Mouse (Mus musculus): ENCODE results near the gene Nmnat2.

Nmnat2 gene

GRCm38 (mm10) chr1:153124502-153124901 is 169.7 kb downstream of the Nmnat2 start:
- DNase-seq (ENCODE audit: low spot score in 2 of 2), result no peak

- no peak for DNase-seq (ENCODE audit: low spot score in 2 of 2)
These were observed 170.8 kb downstream of the Nmnat2 start for GRCm38 (mm10) chr1:153125287-153126275.

DNA sequence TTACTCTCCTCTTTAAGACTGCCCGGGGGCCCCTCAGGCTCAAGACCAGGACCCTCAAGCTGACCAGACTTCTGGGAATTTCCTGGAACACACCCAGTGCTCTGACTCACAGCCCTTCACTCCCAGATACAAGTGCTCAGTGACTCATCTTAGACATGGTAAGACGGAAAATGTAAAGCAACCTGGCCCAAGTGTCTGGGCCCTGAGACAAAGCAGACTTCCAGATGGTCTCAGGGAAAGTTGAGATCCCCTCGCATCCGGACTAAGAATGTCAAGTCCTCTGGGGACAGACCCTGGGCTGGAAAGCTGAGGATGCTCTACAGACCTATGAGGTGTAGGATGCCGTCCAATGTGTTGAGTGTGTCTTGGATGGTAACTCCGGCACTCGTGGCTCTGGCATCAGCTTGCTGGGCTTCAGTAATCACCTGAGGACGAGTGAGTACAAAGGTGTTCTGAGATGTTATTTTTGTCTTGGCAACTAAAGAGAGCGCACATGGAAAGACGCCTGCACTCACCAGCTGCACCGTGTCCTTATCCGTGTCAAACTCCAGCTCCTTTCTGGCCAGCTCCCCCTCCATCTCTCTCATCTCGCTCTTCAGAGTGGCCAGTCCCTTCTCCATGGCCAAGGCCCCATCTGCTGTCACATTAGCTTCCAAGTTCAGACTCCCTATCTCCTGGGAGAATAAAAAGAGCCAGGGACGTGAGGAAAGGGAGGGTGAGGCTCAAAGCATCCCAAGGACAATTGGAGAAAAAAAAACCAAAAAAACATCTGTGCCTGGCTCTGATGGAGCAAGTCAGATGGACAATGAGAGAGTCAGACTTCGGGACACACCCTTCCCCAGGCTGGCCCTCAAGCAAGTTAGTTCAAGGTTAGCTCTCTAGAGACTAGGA is 171.9 kb downstream of the Nmnat2 start:
- no peak for DNase-seq (ENCODE audit: low spot score in 2 of 2)

DNA sequence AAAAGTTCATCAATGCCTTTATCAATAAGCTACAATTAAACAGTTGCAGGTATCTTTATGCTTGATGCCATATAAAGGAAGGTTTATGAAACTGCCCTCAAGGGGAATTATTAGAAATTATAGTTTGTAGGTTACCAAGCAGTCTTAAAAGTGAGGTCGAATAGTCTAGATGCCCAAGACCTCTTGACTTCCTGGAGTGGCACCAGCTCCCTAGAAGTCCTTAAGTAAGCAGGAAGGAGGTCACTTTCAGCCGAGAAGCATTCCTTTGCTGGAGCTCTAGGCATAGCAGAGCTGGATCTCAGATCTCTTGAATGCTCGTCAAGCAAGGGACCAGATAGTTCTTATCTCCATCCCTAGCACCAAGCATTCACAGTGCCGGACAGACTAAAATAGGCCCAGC is 172.8 kb downstream of the Nmnat2 start:
- no peak for DNase-seq (ENCODE audit: low spot score in 2 of 2)

DNA sequence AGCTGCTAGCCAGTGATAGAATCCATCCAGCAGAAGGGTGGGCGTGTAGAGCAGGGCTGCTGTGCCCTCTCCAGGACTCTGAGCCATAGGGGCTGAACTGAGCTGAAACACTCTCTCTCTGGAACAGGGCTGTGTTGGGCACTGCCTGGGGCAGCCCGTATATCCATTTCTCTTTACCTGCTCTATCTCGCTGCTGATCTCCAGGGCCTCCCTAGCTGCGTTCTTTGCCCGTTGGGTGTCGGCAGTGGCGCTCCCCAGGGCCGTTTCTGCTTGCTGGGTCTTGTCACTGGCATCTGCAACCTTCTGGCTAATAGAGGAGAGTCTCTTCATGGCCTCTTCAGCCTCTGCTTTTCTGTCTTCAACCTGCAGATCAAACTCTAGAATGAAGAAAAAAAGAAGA is 174.0 kb downstream of the Nmnat2 start:
- DNase-seq (ENCODE audit: low spot score in 2 of 2), result no peak

GRCm38 (mm10) chr1:153129992-153130713 is 175.4 kb downstream of the Nmnat2 start:
- DNase-seq (ENCODE audit: low spot score in 2 of 2), result no peak

DNA sequence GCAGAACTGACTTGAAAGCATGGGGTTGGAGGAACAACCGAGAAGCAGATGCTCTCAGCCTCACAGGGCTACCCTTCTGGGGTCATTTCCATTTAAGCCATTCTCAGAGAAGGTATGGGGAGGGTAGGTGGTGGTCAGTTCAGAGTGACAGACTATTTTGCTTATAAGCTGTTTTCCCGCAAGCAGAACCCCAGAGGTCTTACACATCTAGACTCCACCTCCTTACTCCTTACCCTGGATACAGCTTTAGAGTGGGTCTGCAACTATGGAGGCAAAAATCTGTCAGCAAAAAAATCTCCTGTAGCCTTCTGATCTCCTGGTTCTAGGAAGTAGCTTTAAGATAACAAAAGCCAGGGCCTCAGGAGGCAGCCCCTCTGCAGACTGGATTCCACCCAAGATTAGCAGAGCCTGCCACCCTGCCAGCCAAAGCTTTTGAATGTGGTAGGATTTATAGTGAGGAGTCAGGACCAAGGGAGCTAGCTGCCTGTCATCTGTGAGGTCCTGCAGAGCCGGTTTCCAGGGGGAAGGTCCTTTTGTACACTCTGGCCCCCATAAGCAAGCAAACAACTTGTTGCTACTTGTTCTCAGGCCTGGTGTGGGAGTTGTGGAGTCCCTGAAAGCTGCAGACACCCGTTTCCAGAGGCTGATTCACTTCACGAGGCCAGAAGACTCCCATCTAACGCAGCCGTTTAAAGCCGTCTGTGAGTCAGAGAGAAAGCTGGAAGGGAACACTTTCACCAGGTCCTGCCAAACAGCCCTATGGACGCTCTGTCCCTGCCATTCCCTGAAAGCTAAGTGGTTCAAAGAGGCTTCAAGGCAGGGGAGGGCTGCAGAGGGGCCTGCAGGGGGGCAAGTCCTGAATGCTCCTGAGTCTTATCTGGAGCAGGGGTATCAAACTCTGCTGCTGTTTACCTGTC is 179.3 kb downstream of the Nmnat2 start:
- no peak for DNase-seq (ENCODE audit: low spot score in 2 of 2)

- DNase-seq (ENCODE audit: low spot score in 2 of 2), result no peak
These were observed 181.9 kb downstream of the Nmnat2 start for GRCm38 (mm10) chr1:153136647-153137046.

GRCm38 (mm10) chr1:153138486-153138885 is 183.7 kb downstream of the Nmnat2 start:
- no peak for DNase-seq (ENCODE audit: low spot score in 2 of 2)

DNA sequence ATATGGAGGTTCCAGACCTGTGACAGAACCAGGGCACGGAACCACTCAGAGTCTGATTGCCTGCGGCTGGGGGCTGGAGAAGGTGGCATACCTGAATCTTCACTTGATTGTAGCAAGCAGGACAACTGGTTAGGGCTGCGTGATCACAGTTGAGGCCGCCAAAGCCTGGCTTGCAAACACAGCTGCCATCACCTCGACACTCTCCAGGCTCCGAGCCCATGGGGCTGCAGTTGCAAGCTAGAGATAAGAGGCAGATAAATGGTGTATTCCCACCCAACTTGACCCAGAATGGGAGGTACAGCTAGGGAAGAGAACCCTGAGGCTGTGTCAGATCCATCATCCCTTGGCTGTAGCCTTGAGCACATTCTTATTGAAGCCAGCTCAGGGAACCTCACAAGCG is 184.8 kb downstream of the Nmnat2 start:
- no peak for DNase-seq (ENCODE audit: low spot score in 2 of 2)

DNA sequence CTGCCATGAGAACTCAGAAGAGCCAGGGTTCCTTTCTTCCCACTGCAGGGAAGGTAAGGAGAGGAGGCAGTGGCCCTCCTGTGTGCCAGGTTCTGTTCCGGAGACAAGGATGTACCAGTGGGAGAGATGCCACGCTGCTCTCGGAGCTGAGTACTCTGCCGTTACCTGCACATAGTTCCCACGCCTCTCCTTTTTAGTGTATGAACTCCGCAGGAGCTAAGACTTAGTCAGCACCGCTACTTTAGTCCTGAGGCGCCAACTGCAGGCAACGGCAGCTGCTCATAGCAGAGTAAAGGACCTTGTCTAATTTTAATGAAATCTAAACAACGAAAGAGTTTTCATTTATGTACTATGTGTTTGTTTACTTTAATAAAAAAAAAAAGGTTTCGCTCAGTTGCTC is 185.5 kb downstream of the Nmnat2 start:
- no peak for DNase-seq (ENCODE audit: low spot score in 2 of 2)

DNA sequence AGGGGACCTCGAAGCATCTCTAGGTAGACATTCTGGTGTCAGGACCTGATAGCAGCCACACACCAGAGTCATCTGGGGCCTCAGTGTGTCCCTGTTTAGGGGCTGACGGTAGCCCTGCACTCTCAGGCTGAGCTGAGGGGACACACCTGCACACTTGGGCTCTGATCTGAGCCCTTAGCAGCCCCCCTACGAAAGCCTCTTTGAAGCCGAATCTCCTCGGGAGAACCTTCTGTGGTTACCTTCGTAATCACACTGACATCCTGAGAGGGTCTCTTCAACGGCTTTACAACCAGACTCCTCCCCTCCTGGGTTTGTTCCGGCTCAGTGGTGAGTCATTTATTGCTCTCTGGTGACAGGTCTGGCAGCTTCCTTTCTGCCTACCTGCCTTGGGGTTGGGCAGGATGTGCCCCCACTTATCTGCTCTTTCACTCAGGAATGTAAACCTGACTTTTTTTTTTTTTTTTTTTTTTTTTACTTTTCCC is 186.0 kb downstream of the Nmnat2 start:
- no peak for DNase-seq (ENCODE audit: low spot score in 2 of 2)

GRCm38 (mm10) chr1:153144021-153144420 is 189.2 kb downstream of the Nmnat2 start:
- DNase-seq (ENCODE audit: low spot score in 2 of 2), result no peak

GRCm38 (mm10) chr1:153145791-153146190 is 191.0 kb downstream of the Nmnat2 start:
- no peak for DNase-seq (ENCODE audit: low spot score in 2 of 2)

DNA sequence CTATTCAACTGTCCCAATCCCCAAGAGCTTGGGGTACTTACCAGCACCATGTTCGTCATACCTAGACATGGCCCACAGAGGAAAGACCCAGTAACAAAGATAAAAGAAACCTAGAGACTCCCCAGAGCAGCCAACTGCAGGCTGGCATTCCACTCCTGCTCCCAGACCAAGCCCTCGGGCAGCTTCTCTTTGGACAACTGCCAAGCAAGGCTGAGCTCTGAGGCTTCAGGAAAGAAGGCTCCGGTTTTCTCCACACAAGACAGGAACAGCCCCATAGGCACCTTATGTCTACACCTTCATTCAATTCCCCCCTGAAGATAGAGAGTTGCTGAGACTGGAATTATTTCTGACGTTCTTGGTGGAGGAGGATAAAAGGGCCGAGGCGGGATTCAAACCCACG is 197.8 kb downstream of the Nmnat2 start:
- no peak for DNase-seq (ENCODE audit: low spot score in 2 of 2)

DNA sequence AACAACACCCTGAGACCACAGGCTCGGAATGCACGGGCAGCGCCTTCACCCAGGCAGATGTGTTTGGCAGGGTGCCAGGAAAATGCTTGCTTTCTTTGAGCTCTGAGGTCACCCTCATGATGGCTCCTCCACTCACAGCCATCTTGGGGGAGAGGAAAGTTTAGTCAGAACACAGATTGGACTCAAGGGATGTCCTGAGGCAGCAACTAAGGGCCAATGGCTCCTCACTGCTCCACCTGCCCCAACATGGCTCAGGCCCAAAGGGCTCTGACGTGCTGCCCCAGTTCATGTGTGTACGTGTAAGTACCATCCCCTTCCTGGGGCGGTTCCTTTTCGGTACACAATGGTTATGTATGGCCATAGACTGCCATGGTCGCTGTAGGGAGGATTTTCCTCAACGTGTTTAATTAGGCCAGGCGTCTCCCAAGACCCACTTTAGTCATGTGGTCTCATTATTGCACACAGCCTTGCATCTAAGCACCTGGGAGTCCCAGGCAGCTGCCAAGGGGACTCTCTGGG is 198.9 kb downstream of the Nmnat2 start:
- DNase-seq (ENCODE audit: low spot score in 2 of 2), result no peak

- DNase-seq (ENCODE audit: low spot score in 2 of 2), result no peak
These were observed 200.6 kb downstream of the Nmnat2 start for GRCm38 (mm10) chr1:153155364-153155763.

DNA sequence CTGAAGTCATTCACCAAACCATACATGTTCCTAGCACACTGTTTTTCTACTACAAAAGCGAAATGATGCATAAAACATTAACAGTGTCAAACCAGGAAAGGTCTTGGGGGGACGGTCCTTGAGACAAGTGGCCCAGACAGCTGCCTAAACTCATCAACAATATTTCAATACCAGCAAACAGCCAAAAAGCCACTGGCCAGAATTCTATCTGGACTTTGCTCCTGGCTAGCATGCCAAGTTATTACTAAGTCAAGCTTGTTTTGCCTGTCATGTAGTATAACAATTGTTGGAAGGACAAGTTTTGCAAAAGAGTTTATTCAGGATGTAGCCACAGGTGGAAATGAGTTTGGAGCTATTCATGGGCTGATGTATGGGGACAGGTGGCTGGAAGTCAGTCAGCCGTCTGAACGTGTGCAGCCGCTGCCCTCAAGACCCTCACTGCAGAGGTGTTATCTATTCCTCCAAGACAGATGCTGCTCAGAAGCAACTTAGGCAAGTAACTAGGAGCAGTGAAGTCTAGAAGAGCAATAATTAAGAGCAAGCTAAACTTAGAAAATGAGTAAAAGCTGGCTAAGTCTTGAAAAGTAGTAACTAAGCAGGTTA is 202.3 kb downstream of the Nmnat2 start:
- DNase-seq (ENCODE audit: low spot score in 2 of 2), result no peak

- DNase-seq (ENCODE audit: low spot score in 2 of 2), result no peak
These were observed 204.3 kb downstream of the Nmnat2 start for GRCm38 (mm10) chr1:153159137-153159536.

DNA sequence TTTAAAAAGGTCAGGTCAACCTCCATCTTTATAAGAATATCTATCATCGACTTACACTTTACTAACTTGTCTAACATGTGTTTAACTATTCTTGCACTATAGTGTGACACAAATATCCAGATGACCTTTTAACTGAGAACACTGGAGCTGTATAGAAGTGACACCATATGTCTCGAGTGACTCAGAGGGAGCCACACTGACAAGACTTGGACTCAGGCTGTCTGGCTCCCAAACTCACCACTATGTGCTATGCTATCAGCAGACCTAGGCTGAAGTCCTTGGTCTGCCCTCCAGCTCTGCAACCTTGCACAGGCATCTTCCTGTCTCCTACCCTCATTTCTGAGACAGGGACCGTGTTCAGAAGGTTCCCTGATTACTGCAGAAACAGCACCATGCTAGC is 209.0 kb downstream of the Nmnat2 start:
- no peak for DNase-seq (ENCODE audit: low spot score in 2 of 2)
